Mouse (Mus musculus) left cerebral cortex, adult 9 months (tissue): ENCODE results near the gene Gm49387.

Experiments used
- DNase-seq, 2 experiments: peaks; one replicate each; pipeline ENCODE4 v3.0.0; 2022; ENCODE audit warnings: low spot score in 2 of 2

The Gm49387 gene

DNA sequence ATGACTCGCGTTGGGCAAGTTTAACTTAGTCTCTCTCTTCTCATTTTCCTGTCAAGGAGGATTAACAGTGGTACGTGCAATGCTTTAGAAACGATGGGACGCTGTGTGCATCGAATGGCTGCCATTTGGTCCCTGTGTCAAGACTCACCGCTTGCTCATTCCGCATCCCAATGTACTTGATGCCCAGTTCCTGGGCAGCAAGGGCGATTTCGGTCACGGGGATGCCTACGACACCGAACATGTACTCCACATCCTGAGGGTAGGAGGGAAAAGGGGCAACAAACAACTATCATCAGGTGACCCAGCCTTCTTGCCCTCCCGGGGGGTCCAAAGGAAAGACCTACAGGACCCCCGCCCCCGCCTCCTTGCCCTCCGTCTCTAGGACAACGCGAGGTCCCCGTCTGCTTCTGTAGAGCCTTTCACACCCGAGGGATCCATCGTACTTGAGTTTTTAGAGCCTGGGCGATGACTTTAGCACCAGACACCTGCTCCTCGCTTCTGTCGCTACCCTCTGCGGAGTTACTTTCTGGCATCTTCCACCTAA is at the start of gene Gm49387:
Gm49387 (minus strand) TSS at position 533 of the 544 bp plus-strand sequence.
- no peak for DNase-seq

DNA sequence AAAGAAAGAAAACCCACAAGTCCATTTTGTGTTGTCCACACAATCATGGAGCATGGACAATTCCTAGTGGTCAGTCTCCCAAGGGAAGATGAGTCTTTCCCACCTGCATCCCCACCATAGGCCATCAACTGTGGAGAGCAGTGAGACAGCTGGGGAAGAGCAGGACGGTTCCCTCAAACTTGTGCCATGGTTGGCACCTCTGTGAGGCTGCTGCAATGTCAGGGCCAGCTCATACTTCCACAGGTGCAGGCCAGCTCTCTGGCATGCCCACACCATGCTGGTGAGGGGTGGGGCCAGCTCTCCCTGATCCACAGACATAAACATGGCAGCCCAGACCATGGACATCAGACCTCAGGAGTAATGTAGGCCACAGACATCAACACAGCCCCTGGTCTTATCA is 45.6 kb upstream of the Gm49387 start:
- no peak for DNase-seq

DNA sequence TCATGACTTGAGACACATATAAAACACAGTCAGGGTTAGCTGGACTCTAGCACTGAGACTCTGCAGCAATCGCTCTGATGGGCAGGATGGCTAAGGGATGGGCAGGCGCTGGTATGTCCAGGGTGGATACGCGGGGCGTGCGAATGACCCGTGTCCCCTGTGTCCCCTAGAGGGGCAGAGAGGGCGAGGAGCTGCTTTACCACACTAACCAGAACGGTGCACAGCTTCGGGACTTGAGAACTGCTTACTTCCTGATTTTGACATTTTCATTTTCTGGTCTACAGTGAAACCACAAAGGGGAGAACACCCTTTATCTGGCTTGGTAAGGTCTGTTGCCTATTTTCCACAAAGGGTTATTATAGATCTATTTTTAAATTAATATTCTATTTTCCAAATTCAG is 45.0 kb upstream of the Gm49387 start:
- no peak for DNase-seq

DNA sequence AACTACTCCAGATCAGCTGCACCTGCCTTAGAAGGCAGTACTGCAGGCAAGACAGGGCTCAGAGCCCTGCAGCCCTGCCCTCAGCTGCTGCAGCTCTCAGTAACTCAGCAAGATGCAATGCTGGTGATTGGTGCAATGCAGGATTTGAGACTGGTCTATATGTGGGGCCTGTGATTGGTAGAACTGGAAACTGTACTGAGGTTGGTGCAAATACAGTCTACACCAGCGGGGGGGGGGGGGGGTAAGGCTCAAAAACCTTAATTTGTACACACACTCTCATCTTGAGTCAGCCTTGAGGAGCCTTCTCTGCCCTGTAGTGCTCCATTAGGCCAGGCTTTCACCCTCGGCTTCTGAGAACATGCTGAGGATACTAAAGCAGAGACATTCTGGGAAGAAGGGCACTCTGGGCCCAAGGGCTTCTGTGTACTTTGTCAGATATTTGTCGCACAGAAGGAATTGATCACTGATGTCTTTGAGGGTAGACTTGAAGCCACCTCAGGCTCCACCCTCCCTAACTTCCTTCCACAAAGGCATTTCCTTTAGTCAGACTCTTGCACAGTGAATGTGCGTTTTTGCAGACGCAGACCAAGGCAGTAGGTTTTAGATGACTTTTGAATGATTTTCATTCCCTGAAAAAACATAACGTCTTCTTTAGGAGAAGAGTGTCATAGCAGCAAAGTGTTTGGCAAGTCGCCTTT is 43.8 kb upstream of the Gm49387 start:
- DNase-seq = no peak

DNA sequence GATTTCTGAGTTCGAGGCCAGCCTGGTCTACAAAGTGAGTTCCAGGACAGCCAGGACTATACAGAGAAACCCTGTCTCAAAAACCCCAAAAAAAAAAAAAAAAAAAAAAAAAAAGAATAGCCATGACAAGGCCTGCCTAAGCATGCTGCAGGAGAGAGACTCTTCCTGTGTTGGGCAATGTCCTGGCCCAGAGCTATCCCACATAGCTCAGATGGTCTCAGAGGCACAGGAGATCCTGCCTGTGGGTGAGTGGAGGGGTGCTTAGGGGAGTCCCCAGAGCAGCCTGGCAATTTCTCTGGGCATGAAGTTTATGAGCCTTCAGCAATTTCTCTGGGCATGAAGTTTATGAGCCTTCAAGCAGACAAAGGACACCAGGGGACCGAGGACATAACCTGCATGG is 42.9 kb upstream of the Gm49387 start:
- no peak for DNase-seq

DNA sequence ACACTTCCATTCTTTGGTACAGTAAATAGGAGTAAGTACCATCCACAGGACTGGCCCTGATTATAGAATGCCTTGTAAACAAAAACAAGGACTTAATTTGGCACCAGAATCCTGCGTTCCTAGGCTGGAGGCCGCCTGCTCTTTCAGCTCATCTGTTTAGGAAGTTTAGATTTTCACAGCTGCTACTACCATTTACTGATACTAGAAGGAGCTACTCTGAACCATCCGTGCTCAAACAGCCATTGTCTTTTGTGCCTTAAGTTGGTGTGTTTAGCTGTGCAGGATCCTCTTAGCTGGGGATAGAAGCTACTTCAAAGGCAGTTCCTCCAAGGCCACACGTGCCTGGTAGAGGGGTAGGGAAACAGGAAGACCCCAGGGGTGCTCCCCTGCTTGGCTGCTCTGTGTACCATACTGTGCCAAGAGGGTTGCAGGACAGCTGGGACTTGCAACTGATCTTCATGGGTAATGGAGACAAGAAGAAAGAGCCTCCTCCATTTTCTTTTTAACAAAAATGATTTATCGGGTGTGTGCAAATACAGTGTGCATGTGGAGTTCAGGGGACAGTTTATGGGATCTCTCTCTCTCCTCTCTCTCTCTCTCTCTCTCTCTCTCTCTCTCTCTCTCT is 41.4 kb upstream of the Gm49387 start:
- DNase-seq = no peak

DNA sequence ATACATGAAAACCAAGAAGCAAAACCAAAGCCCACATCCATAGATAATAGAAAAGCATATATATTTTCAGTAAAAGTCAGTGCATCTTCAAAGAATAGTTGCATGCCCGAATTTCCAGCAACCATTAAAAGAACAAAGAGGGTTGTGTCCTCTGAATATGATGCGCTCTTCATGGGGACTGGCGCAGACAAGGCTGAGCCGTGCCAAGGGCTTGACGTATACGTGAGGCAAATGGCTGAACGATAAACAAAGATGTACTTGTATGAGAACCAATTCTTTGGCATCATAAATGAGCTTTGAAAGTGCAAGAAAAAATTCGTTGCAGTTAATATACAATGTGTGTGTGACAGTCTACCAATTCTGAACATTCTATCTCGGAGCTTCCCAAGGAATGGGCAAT is 40.6 kb upstream of the Gm49387 start:
- DNase-seq = no peak

DNA sequence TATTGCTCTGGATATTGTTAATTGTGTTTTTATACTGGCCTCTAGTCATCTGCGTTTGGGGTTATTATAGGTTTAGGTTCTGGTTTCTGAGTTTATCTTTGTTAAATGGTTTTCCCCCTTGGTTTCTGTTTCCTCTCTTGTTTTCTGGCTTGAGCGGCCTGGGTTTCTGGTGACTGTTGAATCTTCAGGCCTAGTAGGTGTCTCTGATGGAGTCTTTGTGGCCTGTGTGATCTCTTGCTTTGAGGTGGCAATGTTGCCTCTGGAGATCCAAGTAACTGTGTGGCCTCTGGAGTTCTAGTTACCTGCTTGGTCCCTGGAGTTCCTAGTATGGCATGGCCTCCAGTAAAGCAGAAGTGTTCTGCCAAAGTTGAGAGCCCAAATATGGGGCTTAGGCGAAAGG is 40.0 kb upstream of the Gm49387 start:
- no peak for DNase-seq

DNA sequence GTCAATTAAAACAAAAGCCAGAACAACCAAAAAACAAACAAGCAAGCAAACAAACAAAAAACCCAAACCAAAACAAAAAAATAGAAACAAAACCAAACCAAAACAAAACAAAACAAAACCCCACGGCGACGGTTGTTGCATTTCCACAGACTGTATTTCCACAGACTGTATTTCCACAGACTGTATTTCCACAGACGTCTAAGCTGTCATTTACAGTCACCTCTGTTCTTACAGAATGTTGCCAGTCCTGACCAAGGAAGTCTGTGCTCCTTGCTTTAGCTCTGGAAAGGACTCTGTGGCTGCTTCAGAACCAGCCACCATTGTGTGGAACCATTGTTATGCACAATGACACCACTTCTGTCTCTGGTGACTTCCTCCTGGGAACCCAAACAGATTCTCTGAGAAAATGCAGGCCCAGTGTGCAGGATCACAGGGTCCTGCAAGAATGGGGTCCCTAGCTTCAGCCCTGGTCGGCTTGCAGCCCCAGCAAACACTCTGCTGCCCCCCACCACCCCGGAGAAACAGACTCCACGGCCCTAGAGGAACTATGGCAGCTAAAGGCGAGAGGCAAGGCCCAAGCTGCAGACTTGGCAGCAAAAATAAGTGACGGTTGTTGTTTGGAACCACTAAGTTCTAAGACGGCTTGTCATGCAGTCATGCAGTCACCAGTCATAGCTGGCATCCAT is 31.1 kb upstream of the Gm49387 start:
- no peak for DNase-seq

DNA sequence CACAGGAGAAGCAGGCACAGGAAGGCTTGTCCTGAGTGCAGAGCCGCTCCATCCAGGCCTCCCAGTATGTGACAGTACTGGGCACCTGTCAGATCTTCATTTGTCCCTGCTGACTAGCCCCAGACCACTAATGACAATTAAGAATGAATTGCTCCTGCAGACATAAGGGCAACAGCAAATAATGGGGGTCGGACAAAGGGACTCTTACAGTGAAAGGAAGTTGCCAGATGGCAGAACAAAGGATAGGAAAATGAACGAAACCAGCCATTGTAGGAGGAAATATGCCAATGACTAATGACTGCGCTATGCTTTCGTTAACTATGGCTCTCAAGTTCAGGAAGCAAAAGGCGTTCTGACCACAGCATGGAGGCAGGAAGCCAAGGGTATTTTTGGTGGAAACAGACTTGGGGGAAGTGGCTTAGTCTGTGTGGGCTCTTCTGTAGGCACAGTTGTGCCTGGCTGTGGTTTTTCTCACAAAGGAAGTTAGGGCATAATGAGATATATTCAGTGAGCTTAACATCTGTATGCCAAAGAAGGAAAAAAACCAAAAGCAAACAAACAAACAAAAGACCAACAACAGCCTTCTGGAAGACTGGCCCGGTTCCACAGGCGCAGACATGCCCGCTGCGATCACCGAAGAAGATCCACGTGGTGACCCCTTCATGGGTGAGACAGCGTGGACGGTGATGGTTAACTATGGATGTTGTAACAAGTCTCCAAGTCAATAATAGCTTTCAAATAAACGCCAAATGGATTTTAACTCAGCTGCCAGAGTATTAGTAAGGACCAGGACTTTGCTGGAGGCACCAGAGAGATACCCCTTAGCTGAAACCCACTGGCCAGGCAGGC is 29.2 kb upstream of the Gm49387 start:
- DNase-seq = no peak

DNA sequence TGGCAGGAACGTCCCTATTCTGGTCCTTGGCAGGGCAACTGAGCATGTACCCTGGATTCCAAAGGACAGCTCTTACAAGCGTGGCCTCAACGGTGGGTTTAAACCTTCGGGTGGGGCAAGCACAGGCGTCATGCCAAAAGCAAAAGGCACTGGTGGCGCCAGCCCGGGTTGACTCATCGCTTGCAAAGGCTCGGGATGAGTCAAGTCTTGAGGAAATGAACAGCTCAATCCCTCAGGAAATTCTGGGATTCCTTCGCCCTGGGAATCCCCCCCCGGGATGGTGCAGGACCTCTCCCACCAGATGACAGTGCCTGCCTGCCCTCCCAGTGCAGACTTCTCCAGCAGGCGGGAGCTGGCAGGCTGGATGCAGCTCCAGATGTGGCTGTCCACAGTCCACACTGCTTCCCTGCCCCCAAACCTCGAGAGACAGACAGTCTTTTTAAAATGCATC is 28.5 kb upstream of the Gm49387 start:
- peak in 1 of 2 experiments; percentile 77 for DNase-seq

DNA sequence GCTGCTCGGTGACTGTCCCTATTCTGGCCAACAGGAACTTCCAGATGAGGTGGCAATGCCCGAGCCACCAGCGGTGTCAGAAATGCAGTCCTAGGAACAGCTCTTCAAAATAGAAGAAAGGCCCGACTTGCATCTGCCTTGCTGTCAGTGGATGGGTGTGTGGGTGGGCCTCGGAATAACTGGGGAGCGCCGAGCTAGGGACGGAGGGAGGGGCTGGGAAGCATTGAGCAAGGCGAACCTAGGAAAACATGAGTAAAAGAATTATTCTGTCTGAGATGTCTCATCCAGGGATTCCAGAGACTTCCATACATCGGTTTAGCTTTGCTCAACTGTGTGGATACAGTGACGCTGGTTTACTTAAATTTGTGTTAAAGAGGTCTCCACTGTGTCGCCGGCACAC is 27.6 kb upstream of the Gm49387 start:
- no peak for DNase-seq

DNA sequence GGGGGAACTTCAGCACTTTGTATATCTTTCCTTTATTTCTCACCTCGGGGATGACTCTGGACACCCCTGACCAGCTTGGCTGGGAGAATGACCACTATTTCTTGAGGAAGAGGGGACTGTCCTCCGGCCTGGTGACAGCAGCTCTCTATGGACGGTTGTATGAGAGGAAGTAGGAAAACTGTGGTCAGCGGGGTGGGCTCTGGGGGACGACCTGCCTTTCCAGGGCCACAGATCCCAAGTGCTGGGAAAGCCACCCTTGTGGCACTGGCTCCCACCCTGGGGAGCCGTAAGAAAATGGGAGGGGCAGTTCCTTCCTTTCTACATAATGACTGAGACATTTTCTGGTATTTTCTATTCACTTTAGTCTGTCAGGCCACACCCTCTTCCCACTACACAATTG is 27.1 kb upstream of the Gm49387 start:
- no peak for DNase-seq

DNA sequence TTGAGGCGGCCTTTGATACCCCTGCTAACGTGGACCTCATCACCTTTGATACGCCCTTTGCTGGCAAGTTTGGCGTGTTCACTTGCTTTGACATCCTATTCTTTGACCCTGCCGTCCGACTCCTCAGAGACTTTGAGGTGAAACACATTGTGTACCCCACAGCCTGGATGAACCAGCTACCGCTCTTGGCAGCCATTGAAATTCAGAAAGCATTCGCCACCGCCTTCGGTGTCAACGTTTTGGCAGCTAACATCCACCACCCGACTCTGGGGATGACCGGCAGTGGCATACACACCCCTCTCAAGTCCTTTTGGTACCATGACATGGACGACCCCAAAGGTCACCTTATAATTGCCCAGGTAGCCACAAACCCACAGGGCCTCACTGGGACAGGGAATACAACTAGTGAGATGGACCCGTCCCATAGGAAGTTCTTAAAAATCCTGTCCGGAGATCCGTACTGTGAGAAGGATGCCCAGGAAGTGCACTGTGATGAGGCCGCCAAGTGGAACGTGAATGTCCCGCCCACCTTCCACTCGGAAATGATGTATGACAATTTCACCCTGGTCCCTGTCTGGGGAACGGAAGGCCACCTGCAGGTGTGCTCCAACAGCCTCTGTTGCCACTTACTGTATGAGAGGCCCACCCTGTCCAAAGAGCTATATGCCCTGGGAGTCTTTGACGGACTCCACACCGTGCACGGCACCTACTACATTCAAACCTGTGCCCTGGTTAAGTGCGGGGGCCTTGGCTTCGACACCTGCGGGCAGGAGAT is 26.4 kb upstream of the Gm49387 start:
- DNase-seq = no peak

DNA sequence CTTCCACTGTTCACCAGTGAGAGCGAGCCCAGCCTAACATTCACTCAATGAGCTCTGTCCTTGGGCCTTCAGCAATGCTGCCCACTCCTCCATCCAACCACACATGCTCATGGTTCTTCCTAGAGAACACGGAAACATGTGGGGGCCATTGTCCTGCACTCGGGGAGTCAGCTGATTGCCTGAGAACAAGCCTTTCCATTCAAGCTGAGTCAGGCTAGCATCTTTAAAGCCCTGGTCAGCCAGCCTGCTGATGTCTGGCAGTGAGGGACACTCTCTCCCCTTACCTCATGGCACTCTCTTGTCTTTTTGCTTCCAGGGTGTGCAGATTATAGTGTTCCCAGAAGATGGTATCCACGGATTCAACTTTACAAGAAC is 24.9 kb upstream of the Gm49387 start:
- DNase-seq = no peak

DNA sequence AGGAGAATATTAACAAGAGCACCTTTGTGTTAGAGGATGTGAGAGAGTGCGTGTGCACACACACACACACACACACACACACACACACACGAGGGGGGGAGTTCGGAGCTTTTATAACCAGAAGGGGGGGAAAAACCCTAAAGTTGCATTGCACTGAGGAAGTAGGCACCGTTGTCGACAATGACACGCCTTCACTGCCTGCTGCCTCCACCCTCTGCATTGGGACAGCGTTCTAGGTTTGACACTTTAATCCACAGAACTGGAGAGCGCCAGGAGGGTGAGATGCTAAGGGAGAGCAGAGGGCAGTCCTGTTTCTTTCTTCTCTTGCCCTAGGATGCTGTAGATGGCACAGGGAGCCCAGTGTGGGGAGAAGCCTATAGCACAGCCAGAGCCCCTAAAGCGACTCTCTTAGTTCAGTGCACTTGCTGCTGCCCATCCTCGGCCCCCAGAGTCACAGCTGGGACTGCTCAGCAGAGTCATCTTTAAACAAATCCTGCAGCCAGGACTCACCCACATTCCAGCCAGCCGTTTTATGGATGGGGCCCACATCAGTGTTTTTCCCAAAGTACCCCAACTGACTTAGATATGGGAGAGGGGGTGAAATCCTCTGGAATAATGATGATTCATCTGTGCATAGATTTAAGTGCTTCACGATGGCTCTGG is 24.4 kb upstream of the Gm49387 start:
- no peak for DNase-seq

DNA sequence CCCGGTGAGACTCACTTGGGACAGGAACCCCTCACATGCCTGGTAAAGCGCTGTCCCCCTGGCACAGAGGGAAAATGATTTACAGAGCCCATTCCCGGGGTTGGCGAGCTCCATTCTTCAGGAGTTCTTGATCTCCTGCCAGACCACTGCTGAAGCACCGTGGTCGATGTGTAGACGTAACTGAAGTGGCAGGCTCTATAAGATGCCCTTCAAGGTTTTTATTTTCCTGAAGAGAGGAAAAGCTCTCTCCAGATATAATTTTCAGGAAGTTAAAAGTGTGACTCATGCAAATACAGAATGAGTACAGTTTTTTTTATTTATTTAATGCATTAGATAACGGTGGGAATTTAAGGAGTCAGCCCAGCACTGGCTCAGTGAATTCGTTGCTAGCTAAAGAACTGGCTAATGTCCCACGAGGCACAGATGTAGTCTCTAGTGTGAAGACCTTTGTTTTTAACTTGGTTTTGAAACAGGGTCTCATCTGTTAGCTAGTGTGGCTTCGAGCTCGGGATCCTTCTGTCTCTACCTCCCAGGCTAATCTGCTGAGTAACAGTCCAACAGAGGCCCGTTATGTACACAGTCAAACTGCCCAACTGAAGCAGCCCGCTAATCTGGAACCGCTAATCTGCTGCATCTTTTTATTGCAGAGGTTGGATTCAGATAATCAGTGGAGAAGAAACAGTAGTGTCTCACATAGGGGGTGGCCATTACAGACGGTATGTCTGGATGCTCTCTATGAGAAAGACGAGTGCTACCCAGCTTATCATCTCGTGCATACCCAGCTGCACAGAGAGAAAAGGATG is 23.6 kb upstream of the Gm49387 start:
- DNase-seq = no peak

DNA sequence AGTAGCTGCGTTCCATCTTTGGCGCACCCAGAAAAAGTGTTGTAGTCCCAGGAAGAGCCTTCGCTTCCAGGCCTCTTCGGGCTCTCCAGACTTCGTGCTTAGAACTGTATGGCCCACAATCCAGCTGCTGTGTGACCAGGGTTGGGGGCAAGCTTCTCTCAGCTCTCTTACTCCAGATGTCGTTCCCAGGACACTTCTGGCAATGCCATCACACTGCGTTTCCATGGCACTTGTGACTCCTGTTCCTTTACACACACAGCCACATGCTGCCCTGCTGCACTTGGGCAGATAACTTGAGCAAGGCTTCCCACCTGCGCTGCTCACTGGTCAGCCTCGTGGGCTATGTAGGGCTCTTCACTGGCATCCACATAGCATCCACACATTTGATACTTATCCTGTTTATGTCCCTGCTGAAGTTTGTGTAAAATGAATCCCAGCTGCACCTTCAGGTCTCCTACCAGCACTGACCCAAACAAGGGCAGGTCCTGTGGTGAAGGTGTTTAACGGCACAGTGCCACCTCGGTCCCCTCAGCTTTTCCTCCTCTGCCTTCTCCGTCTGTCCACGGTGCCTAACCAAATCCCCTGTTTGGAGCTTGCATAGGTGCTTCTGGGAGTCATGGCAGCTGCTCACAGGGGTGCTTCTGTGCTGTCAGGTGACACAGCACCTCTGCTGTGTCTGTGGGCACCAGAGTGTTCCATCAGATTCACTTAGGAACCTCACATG is 22.9 kb upstream of the Gm49387 start:
- DNase-seq = no peak

DNA sequence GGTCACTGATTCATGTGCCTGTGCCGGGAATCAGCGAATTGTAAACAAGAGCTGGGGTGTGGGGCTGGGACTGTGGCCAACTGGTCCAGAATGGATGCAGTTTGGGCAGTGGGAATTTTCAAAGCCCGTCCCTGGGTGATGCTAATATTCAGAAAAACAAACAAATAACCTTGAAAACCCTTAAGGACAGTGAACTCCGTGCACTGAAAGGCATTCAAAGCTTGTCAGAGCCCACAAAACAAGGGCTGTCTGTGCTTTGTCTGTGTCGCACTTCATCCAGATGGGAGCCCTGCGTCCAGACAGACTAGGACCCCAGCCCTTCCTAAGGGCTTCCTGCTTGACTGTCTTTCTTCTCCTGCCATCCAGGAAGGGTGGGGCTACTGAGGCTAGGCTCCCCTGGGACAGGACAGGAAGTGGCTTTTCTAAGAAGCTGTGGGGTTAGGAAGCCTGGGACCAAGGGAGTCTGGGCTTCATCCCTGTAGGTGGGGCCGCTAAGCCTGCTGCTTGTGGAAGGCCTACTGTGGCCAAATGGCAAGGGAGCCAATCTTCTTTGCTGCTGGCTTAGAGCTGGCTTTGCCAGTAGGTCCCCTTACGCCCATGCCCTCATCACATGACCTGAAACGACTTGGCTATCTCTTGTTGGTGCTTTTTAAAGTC is 22.0 kb upstream of the Gm49387 start:
- DNase-seq = no peak
